Mouse (Mus musculus): ENCODE results near the gene Pclo. TPM values are rescaled to one million over a fixed set of nuclear protein-coding genes. Genes with fewer than 3 reads are reported as not detected.

Pclo gene
- polyA plus RNA-seq, 1 experiment from 2014 or later: 7.7 TPM

DNA sequence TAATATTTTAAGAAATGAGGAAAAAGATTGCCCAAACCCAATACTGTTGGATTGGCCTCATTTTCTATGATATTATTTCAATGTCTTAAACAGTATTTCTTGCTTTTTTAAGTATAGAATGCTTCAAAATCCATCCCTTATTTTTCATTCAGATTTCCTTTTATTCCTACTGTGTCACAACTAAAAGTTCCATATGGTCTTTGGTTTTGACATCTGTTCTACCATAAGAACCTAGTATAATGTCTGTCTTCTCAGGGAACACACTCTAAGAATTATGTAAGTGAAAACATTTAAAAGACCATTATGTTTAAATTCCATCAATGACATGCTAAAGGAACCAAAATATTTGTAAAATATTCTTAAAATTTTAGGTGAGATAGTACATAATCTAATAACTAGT lies 186.2 kb downstream of the Pclo start:
- Histone ChIP-seq H3K4me1 (replicated peaks) (no peaks in the 10 kb centered on the region), H3K9me3 (no peaks in the 10 kb centered on the region), H3K9ac (no peak overlapping the region), H3K4me2 (no peak overlapping the region), H3K27ac (replicated peaks) (no peak overlapping the region), H3K36me3 (no peaks in the 10 kb centered on the region), H3K27me3 (no peaks in the 10 kb centered on the region), H3K4me3 (no peak overlapping the region)
- ATAC-seq (ENCODE audit: low read depth): no peak

DNA sequence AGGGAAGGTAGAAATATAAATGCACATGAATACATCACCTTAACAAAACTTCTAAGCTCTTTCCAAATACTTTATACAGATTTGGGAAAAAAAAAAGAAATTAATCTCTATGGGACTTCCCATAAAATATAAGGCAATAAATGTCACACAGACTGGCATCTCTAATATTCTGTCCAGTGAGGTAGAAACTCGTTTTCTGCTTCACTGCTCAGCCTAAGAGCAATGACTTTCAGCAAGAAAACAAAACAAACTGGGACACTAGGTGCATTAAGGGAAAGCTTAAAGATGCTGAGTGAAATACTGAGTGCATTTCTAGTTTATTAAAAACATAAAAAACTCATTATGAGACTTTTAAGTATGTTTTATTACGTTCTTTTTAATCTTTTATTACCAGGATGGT lies 190.7 kb downstream of the Pclo start:
- no peak; the same call in 1 of the 2 replicates for ATAC-seq (ENCODE audit: low read depth)
- no peaks in the 10 kb centered on the region for H3K9me3 ChIP-seq
- WGBS: 59% methylated on average over 2 of the region's 2 CpGs

DNA sequence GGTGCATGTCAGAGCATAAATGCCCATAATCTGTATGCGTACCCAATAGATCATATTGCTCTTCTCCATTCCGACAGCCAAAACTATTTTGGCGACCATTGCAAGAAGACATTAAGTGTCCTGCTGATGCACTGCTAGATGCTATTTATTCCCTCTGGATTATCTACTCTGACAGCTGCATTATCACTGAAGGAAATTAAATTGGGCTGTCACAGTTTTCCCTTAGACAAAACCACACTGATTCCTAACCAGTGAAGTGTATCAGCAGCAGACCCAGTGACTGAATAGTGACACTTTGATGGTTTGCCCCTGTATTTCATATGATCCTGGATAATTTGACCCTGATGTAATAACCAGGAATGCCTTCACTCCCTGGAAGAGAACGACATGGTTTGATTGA lies 192.6 kb downstream of the Pclo start:
- WGBS: 61% methylated on average over 4 of the region's 4 CpGs
- no peak overlapping the region for H3K4me2 ChIP-seq
- H3K4me1 ChIP-seq (replicated peaks): peaks cover 7% of the 10 kb centered on the region; the same call in 1 of the 2 replicates
- H3K36me3 ChIP-seq: no peaks in the 10 kb centered on the region; the same call in 1 of the 2 replicates
- H3K27ac ChIP-seq (replicated peaks): no peak overlapping the region
- ATAC-seq (ENCODE audit: low read depth): peak; percentile 40; the same call in 1 of the 2 replicates
- no peaks in the 10 kb centered on the region for H3K9me3 ChIP-seq
- H3K9ac ChIP-seq: no peak overlapping the region
- no peak overlapping the region for H3K4me3 ChIP-seq
- H3K27me3 ChIP-seq: no peaks in the 10 kb centered on the region

More for the DNA sequence above, 190.7 kb downstream of the Pclo start:
- peaks cover 7% of the 10 kb centered on the region; the same call in 1 of the 2 replicates for H3K4me1 ChIP-seq (replicated peaks)
- H3K27ac ChIP-seq (replicated peaks): no peak overlapping the region
- no peak overlapping the region for H3K9ac ChIP-seq
- H3K36me3 ChIP-seq: no peaks in the 10 kb centered on the region
- H3K4me2 ChIP-seq: no peak overlapping the region
- no peak overlapping the region for H3K4me3 ChIP-seq
- no peaks in the 10 kb centered on the region for H3K27me3 ChIP-seq

DNA sequence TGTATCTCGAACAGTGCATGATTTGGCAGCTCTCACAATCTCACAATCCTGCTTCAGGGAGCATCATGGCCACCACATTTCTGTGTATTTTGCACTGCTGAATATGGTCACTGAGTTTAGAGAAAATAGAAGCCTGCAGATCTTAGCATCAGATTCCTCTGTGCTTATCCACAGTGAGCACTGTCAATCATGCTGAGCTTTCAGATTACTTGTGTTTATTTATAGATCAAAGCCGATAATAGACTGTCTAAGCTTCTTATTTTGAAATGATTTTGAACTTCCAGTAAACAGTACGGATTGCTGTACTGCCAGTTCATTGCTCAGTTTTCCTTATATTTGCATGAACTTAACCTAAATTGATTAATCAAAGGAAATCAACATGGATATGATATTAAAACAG lies 208.9 kb downstream of the Pclo start:
- no peaks in the 10 kb centered on the region for H3K36me3 ChIP-seq
- no peak overlapping the region for H3K4me2 ChIP-seq
- no peak overlapping the region for H3K9ac ChIP-seq
- 90% methylated on average over 3 of the region's 3 CpGs for WGBS
- peaks cover 5% of the 10 kb centered on the region for H3K9me3 ChIP-seq
- H3K4me1 ChIP-seq (replicated peaks): no peaks in the 10 kb centered on the region
- no peaks in the 10 kb centered on the region for H3K27me3 ChIP-seq
- no peak overlapping the region for H3K4me3 ChIP-seq
- H3K27ac ChIP-seq (replicated peaks): no peak overlapping the region
- no peak for ATAC-seq (ENCODE audit: low read depth)

DNA sequence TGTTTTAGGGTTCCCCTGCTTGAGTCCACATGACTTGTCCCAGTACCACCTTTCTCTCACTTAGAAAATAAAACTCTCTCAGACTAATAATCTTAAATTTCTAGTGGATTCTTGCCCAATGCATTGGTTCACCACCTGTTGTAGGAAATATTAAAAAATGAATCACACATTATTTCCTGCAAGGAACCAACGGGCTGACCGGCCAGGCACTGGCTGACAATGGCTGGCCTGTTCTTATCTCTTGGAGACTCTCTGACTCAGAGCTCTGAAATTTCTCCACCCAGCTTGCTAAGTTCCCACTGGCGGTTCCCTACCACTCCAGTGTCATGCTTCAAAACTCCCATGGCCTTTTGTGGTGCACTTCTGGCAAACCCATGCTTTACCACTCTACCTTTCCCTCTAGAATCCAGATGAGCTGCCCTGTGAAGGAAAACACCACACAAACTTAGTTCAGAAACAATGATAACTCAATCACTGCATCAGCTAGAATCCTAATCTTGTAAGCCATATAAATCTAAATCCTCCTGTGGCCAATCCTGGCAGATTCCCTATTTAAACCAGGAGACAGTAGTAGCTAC lies 214.0 kb downstream of the Pclo start:
- no peak for ATAC-seq (ENCODE audit: low read depth)
- no peaks in the 10 kb centered on the region for H3K36me3 ChIP-seq
- H3K4me3 ChIP-seq: no peak overlapping the region
- no peak overlapping the region for H3K4me2 ChIP-seq
- no peaks in the 10 kb centered on the region for H3K27me3 ChIP-seq
- WGBS: 88% methylated on average over 3 of the region's 3 CpGs
- H3K9me3 ChIP-seq: peaks cover 5% of the 10 kb centered on the region
- no peak overlapping the region for H3K27ac ChIP-seq (replicated peaks)
- no peak overlapping the region for H3K9ac ChIP-seq
- no peaks in the 10 kb centered on the region for H3K4me1 ChIP-seq (replicated peaks)

DNA sequence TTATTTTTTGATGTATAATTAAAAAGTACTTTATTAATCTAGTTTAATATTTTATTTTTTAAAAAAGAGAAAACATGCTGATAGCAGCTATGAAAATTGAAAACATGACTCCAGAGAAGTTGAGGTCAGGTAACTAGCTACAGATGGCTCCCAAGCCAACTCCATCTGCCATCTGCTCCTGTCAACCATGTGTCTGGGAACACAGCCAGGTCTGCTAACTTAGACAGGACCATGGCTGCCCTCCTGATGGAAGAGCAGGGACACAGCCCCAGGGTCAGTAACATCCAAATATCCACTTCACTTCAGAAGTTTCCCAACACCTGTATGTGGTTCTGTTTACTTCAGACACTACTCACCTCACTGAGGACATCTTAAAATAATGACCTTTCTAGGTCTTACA lies 236.2 kb downstream of the Pclo start:
- no peak for ATAC-seq (ENCODE audit: low read depth)
- no peaks in the 10 kb centered on the region for H3K4me1 ChIP-seq (replicated peaks)
- no peaks in the 10 kb centered on the region for H3K9me3 ChIP-seq
- no peaks in the 10 kb centered on the region for H3K36me3 ChIP-seq
- no peaks in the 10 kb centered on the region for H3K27me3 ChIP-seq
- H3K27ac ChIP-seq (replicated peaks): no peak overlapping the region
- no peak overlapping the region for H3K9ac ChIP-seq
- H3K4me2 ChIP-seq: no peak overlapping the region
- H3K4me3 ChIP-seq: no peak overlapping the region

DNA sequence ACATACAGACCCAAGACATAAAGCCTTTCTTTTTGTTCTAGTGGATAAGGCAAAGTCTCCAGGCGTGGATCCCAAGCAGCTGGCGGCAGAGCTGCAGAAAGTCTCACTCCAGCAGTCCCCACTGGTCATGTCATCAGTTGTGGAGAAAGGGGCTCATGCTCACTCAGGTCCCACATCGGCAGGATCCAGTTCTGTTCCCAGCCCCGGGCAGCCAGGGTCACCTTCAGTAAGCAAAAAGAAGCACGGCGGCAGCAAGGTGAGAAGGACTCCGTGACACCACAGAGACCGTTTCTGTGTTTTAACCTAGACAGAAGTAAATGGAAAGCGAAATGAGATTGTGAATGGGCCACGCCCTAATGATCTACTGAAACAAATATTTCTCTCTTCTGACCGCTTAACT lies 252.0 kb downstream of the Pclo start:
- peaks cover 10% of the 10 kb centered on the region for H3K36me3 ChIP-seq
- no peak for ATAC-seq (ENCODE audit: low read depth)
- H3K4me3 ChIP-seq: no peak overlapping the region
- H3K9me3 ChIP-seq: no peaks in the 10 kb centered on the region
- H3K4me2 ChIP-seq: no peak overlapping the region
- no peaks in the 10 kb centered on the region for H3K27me3 ChIP-seq
- no peak overlapping the region for H3K9ac ChIP-seq
- no peak overlapping the region for H3K27ac ChIP-seq (replicated peaks)
- no peaks in the 10 kb centered on the region for H3K4me1 ChIP-seq (replicated peaks)
- 95% methylated on average over 11 of the region's 11 CpGs for WGBS

DNA sequence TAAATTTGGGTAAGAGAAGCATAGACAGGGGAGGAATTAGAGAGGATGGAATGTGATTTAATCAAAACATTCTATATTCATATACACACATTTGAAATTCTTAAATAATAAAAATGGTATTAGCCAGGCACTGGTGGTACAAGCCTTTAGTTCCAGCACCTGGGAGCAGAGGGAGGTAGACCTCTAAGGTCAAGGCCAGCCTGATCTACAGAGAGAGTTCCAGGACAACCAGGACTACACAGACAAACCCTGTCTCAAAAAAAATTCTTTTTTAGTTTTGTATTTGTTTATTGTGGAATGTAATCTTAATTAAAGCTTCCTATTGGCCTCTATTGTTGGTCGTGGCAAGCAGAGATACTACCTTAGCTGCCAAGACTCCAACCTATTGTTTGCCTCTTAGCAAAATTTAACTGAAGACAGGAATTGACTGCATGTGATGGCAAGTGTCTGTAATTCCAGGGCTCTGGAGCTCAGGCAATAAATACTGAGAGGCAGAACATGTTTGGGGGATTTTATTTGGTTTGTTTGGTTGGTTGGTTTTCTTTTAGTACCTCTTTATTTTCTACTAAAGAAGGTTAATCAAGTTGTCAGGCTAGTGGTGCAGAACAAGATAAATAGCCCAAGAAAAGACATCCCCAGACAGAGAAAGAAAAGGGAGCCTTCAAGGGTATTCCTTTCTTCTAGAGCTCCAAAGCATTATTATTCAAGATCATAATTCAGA lies 267.8 kb downstream of the Pclo start:
- peaks cover 5% of the 10 kb centered on the region; the same call in 1 of the 2 replicates for H3K36me3 ChIP-seq
- no peak overlapping the region for H3K4me2 ChIP-seq
- no peaks in the 10 kb centered on the region for H3K27me3 ChIP-seq
- 0 out of 2 replicates have a peak, but pooled peaks cover 4% of the 10 kb centered on the region for H3K4me1 ChIP-seq (replicated peaks)
- ATAC-seq (ENCODE audit: low read depth): peak; percentile 32
- no peaks in the 10 kb centered on the region for H3K9me3 ChIP-seq
- WGBS: 13% methylated on average over 1 of the region's 1 CpGs
- no peak overlapping the region for H3K27ac ChIP-seq (replicated peaks)
- H3K4me3 ChIP-seq: no peak overlapping the region
- no peak overlapping the region for H3K9ac ChIP-seq

DNA sequence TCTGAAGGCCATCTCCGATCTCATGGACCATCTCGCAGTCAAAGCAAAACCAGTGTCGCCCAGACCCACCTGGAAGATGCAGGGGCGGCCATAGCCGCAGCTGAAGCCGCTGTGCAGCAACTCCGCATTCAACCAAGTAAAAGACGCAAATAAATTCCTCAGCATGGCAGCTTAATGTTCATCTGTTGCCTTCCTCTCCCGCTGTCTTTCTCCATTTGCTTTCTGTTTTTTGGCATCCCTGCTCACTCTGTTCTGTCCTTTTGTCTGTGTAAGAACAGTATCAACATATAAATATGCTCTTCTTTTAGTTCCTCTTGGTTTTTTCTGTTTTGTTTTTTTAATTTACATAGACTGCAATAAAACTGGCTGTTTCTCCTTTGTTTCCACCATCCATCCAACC lies 279.2 kb downstream of the Pclo start:
- Histone ChIP-seq H3K9ac (no peak overlapping the region), H3K4me1 (replicated peaks) (no peaks in the 10 kb centered on the region), H3K4me2 (no peak overlapping the region), H3K27me3 (no peaks in the 10 kb centered on the region), H3K36me3 (peaks cover 19% of the 10 kb centered on the region), H3K4me3 (no peak overlapping the region), H3K27ac (replicated peaks) (no peak overlapping the region), H3K9me3 (no peaks in the 10 kb centered on the region)
- 90% methylated on average over 9 of the region's 9 CpGs for WGBS
- ATAC-seq (ENCODE audit: low read depth): no peak

DNA sequence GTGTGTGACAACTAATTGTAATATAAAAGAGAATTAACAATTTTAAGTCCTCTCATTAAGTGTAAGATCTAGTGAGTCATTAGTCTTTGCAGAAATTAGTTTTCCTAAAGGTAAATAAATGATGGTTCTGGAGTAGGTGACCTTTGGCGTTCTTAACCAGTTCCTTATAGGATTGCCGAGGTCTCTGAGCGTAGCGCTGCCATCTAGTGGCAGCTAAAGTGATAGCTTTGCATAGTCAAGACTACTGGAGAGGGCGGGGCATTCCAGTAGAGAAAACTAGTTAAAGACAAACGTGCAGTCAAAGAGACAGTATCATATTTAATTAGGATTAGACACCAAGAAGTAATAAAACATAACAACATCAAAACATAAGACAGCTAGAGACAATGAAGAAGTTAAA lies 292.4 kb downstream of the Pclo start:
- Histone ChIP-seq H3K4me3 (no peak overlapping the region), H3K36me3 (no peaks in the 10 kb centered on the region), H3K27ac (replicated peaks) (no peak overlapping the region), H3K9ac (no peak overlapping the region), H3K4me2 (no peak overlapping the region), H3K9me3 (no peaks in the 10 kb centered on the region), H3K4me1 (replicated peaks) (no peaks in the 10 kb centered on the region), H3K27me3 (no peaks in the 10 kb centered on the region)
- WGBS: 5% methylated on average over 6 of the region's 6 CpGs
- peak; percentile 80 for ATAC-seq (ENCODE audit: low read depth)

DNA sequence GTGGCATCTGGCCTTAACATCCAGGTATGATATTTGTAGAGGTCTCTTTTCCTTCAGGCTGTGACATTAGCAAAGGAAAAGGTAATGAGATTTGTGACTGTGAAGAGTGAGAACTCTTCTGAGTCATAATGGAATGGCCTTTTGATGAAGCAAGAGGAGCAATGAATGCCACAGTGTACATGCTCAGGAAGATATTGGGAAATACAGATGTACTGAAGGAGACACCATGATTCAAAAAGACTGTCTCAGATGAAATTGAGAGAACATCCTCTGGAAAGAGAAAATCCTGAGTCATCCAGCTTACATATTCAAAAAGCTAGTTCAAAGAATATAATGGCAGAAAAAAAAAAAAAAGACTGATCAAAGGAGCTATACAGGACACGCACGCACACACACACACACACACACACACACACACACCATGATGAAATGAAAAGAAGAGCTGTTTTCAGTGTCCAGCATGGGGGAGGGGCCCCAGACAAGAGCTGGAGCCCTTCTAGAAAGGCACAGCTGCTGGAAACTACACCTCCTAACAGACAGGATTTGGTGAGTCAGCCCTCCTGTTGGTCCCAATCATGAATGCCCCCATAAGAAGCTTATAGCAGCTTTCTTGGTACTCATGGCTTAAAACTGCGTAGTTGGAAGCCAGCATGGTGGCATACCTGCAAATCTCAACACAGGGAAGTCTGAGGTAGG lies 318.6 kb downstream of the Pclo start:
- H3K9me3 ChIP-seq: no peaks in the 10 kb centered on the region
- WGBS: 80% methylated on average over 3 of the region's 3 CpGs
- no peak for ATAC-seq (ENCODE audit: low read depth)

DNA sequence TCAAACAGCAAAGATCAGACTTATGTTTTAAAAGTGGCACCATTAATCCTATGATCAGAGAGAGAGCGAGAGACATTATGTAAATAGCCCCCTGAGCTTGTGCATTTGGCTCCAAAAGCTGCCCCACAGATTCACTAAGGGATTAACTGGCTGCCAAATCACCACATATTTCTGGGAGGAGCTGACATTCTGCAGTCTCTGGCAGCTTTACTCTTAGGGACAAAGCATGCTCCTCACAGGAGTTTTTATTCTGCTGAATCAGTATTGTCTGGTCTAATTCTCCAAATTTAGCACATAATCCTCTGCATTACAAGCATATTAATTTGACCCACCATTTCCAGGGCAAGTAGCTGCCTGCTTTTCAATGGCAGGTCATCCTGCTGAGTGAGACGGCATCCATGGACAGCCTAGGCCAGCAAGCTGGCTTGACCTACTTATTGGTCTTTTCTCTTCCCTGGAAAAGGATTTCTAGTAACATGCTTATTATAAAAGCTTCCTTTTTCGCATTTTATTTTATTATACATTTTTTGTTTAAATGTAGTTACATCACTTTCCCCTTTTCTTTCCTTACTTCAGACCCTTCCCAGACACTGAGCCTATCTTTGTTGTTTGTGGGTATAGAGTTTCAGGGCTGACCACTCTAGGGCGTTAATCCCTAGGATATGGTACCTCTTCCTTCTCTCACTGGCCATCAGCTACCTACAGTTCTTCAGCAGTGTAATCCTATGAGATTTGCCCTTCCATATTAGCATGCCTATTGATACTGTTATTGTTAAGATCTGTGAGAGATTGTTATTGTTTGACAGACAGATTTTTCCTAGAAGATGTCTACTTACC lies 319.7 kb downstream of the Pclo start:
- WGBS: 79% methylated on average over 4 of the region's 4 CpGs
- H3K4me3 ChIP-seq: no peak overlapping the region
- ATAC-seq (ENCODE audit: low read depth): no peak
- no peaks in the 10 kb centered on the region for H3K36me3 ChIP-seq
- no peaks in the 10 kb centered on the region for H3K27me3 ChIP-seq
- no peak overlapping the region for H3K9ac ChIP-seq
- 0 out of 2 replicates have a peak, but pooled peaks cover 4% of the 10 kb centered on the region for H3K4me1 ChIP-seq (replicated peaks)
- H3K9me3 ChIP-seq: no peaks in the 10 kb centered on the region
- no peak overlapping the region for H3K27ac ChIP-seq (replicated peaks)
- H3K4me2 ChIP-seq: no peak overlapping the region

More for the DNA sequence above, 318.6 kb downstream of the Pclo start:
- Histone ChIP-seq H3K4me3 (no peak overlapping the region), H3K27ac (replicated peaks) (no peak overlapping the region), H3K9ac (no peak overlapping the region), H3K4me2 (no peak overlapping the region), H3K36me3 (no peaks in the 10 kb centered on the region), H3K4me1 (replicated peaks) (0 out of 2 replicates have a peak, but pooled peaks cover 4% of the 10 kb centered on the region), H3K27me3 (no peaks in the 10 kb centered on the region)
